Mouse (Mus musculus): ENCODE measurements at regions not wholly inside any gene's neighbourhood (a gene's known extent, or its start where the extent isn't known, plus 50 kb on each side); places are given as distances from the start of the nearest gene placed in this dataset.

DNA sequence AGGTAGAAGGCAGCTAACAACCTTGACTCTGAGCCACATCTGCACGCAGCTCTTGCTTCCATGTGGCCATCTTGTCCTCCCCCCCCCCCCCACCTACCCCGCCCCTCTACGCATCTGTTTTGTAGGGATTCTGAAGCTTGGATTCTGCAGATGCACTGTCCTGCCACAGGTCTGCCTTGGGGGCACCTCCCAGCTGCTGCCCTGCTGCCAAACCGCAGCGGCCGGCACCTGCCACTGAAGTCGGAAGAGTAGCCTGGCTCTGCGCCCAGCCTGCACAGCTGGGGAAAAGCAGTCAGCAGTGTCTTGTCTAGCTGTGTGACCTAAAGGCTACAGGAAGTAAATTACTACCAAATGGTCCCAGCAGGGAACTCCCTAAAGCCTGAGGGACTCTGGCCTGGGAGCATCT is 119.3 kb downstream of the Ddx1 start:
- H3K36me3 ChIP-seq (ENCODE audit: control insufficient read depth, insufficient read depth): no peaks in the 10 kb centered on the region
- no peak overlapping the region for H3K4me3 ChIP-seq (ENCODE audit: low read depth, low read length)
- H3K9ac ChIP-seq (ENCODE audit: low read depth, low read length): no peak overlapping the region
- H3K27ac ChIP-seq (ENCODE audit: low read depth, low read length): no peak overlapping the region
- no peak for ATAC-seq
- no peak for TF ChIP-seq CTCF (IDR thresholded peaks at IDR 0.05; ENCODE audit: low read depth)
- WGBS: 60% methylated on average over 8 of the region's 8 CpGs
- no peaks in the 10 kb centered on the region for H3K4me1 ChIP-seq (replicated peaks; ENCODE audit: control insufficient read depth, insufficient read depth, low read length)
- no peaks in the 10 kb centered on the region for H3K27me3 ChIP-seq (replicated peaks; ENCODE audit: control insufficient read depth, insufficient read depth, low read length)
- H3K9me3 ChIP-seq (ENCODE audit: control insufficient read depth): no peaks in the 10 kb centered on the region
- no peak overlapping the region for H3K4me2 ChIP-seq (replicated peaks; ENCODE audit: low read depth)

DNA sequence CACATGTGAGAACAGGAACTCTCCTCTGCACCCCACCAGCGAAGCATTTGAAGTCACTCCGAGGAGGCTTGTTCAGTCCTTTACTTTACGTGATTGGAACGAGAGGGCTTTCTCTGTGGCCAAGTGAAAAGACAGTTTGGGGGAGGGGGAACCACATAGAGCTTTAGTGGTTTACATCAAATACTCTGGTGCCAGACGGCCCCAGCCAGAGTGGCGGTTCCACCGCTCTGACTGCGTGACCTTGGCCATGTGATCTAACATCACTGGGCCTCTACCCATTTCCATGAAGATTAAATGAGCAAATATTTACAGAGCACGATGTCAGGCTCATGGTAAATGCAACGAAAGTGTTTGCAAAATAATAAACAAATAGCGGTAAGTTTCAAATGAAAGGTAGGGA is 121.6 kb downstream of the Ddx1 start:
- no peaks in the 10 kb centered on the region for H3K36me3 ChIP-seq (ENCODE audit: control insufficient read depth, insufficient read depth)
- no peaks in the 10 kb centered on the region for H3K4me1 ChIP-seq (replicated peaks; ENCODE audit: control insufficient read depth, insufficient read depth, low read length)
- H3K9ac ChIP-seq (ENCODE audit: low read depth, low read length): no peak overlapping the region
- no peak overlapping the region for H3K4me3 ChIP-seq (ENCODE audit: low read depth, low read length)
- WGBS: 54% methylated on average over 11 of the region's 11 CpGs
- no peak for ATAC-seq
- H3K27ac ChIP-seq (ENCODE audit: low read depth, low read length): no peak overlapping the region
- no peak overlapping the region for H3K4me2 ChIP-seq (replicated peaks; ENCODE audit: low read depth)
- no peak for TF ChIP-seq CTCF (IDR thresholded peaks at IDR 0.05; ENCODE audit: low read depth)
- H3K9me3 ChIP-seq (ENCODE audit: control insufficient read depth): no peaks in the 10 kb centered on the region
- no peaks in the 10 kb centered on the region for H3K27me3 ChIP-seq (replicated peaks; ENCODE audit: control insufficient read depth, insufficient read depth, low read length)

DNA sequence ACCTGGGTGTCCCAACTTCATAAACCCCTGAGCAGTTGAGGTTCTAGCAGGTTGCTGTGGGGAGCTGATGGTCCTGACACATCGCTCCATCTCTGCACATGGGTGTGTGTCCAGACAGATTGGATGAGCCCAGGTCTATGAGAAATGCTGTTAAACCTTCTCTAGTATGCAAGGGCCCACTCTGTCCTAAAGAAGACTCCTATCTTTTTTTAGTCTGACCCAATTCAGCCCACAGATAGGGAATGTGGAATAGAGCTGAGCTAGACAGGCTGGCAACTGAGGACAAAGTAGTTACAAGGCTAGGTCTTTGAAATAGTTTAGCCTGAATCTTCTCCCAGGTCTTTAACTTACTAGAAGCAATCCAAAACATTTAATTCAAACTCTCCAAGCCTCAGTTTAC is 124.0 kb downstream of the Ddx1 start:
- no peaks in the 10 kb centered on the region for H3K4me1 ChIP-seq (replicated peaks; ENCODE audit: control insufficient read depth, insufficient read depth, low read length)
- no peak for TF ChIP-seq CTCF (IDR thresholded peaks at IDR 0.05; ENCODE audit: low read depth)
- H3K27ac ChIP-seq (ENCODE audit: low read depth, low read length): no peak overlapping the region
- 91% methylated on average over 1 of the region's 1 CpGs for WGBS
- H3K9me3 ChIP-seq (ENCODE audit: control insufficient read depth): no peaks in the 10 kb centered on the region
- no peaks in the 10 kb centered on the region for H3K27me3 ChIP-seq (replicated peaks; ENCODE audit: control insufficient read depth, insufficient read depth, low read length)
- no peak for ATAC-seq
- H3K9ac ChIP-seq (ENCODE audit: low read depth, low read length): no peak overlapping the region
- H3K4me2 ChIP-seq (replicated peaks; ENCODE audit: low read depth): no peak overlapping the region
- H3K4me3 ChIP-seq (ENCODE audit: low read depth, low read length): no peak overlapping the region
- no peaks in the 10 kb centered on the region for H3K36me3 ChIP-seq (ENCODE audit: control insufficient read depth, insufficient read depth)

DNA sequence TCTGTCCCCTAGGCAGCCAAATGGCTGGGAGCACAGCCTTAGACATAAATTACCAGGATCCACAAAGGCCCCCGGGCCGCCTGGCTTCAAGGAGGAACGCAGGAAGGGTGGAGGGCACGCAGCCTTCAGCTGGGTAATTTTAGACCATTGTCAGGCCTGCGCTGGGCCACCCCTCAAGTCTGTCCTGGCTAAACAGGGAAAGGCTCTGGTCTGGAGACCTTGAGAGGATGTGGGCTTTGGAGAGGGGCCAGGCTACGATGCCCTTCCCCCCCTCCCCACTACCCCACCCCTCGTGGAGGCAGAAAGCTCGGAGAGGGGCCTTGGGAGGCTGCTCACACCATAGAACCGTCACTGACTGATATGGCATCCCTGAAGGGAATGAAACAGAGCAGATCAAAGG is 126.7 kb downstream of the Ddx1 start:
- H3K4me1 ChIP-seq (replicated peaks; ENCODE audit: control insufficient read depth, insufficient read depth, low read length): no peaks in the 10 kb centered on the region
- 53% methylated on average over 9 of the region's 9 CpGs for WGBS
- no peak for TF ChIP-seq CTCF (IDR thresholded peaks at IDR 0.05; ENCODE audit: low read depth)
- no peaks in the 10 kb centered on the region for H3K36me3 ChIP-seq (ENCODE audit: control insufficient read depth, insufficient read depth)
- no peak overlapping the region for H3K27ac ChIP-seq (ENCODE audit: low read depth, low read length)
- no peaks in the 10 kb centered on the region for H3K9me3 ChIP-seq (ENCODE audit: control insufficient read depth)
- no peak overlapping the region for H3K4me2 ChIP-seq (replicated peaks; ENCODE audit: low read depth)
- H3K27me3 ChIP-seq (replicated peaks; ENCODE audit: control insufficient read depth, insufficient read depth, low read length): no peaks in the 10 kb centered on the region
- H3K9ac ChIP-seq (ENCODE audit: low read depth, low read length): no peak overlapping the region
- ATAC-seq: no peak
- H3K4me3 ChIP-seq (ENCODE audit: low read depth, low read length): no peak overlapping the region

DNA sequence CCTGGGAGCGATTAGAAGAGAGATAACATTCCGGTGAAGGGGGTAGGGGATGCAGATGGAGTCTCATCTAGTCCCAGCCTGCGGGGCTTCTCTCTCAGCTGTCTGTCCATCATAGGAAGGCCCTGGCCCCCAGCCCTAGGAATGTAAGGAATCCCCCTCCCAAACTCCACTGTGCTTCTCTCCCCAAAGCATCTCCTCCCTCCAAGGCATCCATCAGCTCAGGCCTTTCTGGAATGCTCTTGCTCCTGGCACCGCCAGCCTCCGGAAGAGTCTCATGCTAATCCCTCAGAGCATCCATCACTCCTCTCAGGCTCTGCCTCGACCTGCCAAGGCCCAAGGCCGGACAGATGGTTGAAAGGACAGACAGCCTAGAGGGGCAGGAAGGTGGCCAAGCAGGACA is 128.4 kb downstream of the Ddx1 start:
- Histone ChIP-seq H3K9ac (ENCODE audit: low read depth, low read length) (no peak overlapping the region), H3K4me3 (ENCODE audit: low read depth, low read length) (no peak overlapping the region), H3K4me2 (replicated peaks; ENCODE audit: low read depth) (no peak overlapping the region), H3K9me3 (ENCODE audit: control insufficient read depth) (no peaks in the 10 kb centered on the region), H3K27ac (ENCODE audit: low read depth, low read length) (no peak overlapping the region), H3K27me3 (replicated peaks; ENCODE audit: control insufficient read depth, insufficient read depth, low read length) (no peaks in the 10 kb centered on the region), H3K36me3 (ENCODE audit: control insufficient read depth, insufficient read depth) (no peaks in the 10 kb centered on the region), H3K4me1 (replicated peaks; ENCODE audit: control insufficient read depth, insufficient read depth, low read length) (no peaks in the 10 kb centered on the region)
- no peak for TF ChIP-seq CTCF (IDR thresholded peaks at IDR 0.05; ENCODE audit: low read depth)
- 37% methylated on average over 7 of the region's 7 CpGs for WGBS
- ATAC-seq: no peak

DNA sequence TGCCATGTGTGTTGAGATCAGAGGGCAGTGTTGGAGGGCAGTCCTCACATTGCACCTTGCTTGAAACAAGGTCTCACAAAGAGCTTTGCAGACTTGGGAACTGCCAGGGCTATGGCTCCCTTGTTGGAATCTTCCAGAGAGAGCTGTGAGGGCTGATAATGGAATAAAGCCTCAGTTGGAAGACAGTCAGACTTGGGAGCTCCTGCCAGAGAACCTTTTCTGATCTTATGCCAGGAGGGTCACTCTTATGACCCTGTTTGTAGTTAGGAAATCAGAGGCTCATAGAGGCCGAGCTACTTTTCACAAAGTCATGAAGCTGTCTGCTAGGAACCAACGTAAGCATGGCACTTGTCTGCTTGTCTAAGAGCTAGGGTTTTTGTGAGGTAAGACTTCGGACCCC is 129.4 kb downstream of the Ddx1 start:
- Histone ChIP-seq H3K9ac (ENCODE audit: low read depth, low read length) (no peak overlapping the region), H3K36me3 (ENCODE audit: control insufficient read depth, insufficient read depth) (no peaks in the 10 kb centered on the region), H3K4me2 (replicated peaks; ENCODE audit: low read depth) (no peak overlapping the region), H3K4me1 (replicated peaks; ENCODE audit: control insufficient read depth, insufficient read depth, low read length) (no peaks in the 10 kb centered on the region), H3K27ac (ENCODE audit: low read depth, low read length) (no peak overlapping the region), H3K27me3 (replicated peaks; ENCODE audit: control insufficient read depth, insufficient read depth, low read length) (no peaks in the 10 kb centered on the region), H3K9me3 (ENCODE audit: control insufficient read depth) (no peaks in the 10 kb centered on the region), H3K4me3 (ENCODE audit: low read depth, low read length) (no peak overlapping the region)
- TF ChIP-seq CTCF (IDR thresholded peaks at IDR 0.05; ENCODE audit: low read depth): no peak
- WGBS: 86% methylated on average over 3 of the region's 3 CpGs
- no peak for ATAC-seq

DNA sequence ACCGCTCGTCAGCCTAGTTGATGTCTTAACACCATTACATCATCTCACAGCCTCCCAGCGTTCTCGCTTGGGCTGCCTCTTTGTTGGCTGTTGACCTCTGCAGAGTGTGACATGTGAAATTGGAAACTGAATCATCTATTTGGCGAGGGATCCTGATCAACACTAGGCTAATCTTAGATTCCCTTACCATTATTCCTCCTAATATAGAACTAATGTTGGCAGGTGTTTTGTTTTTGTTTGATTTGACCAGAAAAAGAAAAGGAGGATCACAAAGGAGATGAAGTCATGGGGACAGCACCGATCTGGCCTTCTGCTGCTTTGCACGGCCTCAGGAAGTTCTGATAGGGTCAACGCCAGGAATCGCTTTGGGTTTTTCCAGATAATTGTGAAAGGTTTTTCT is 131.0 kb downstream of the Ddx1 start:
- no peak overlapping the region for H3K4me2 ChIP-seq (replicated peaks; ENCODE audit: low read depth)
- TF ChIP-seq CTCF (IDR thresholded peaks at IDR 0.05; ENCODE audit: low read depth): no peak
- no peak for ATAC-seq
- no peaks in the 10 kb centered on the region for H3K36me3 ChIP-seq (ENCODE audit: control insufficient read depth, insufficient read depth)
- H3K4me1 ChIP-seq (replicated peaks; ENCODE audit: control insufficient read depth, insufficient read depth, low read length): no peaks in the 10 kb centered on the region
- no peaks in the 10 kb centered on the region for H3K9me3 ChIP-seq (ENCODE audit: control insufficient read depth)
- no peak overlapping the region for H3K4me3 ChIP-seq (ENCODE audit: low read depth, low read length)
- no peaks in the 10 kb centered on the region for H3K27me3 ChIP-seq (replicated peaks; ENCODE audit: control insufficient read depth, insufficient read depth, low read length)
- WGBS: 68% methylated on average over 9 of the region's 9 CpGs
- H3K9ac ChIP-seq (ENCODE audit: low read depth, low read length): no peak overlapping the region
- H3K27ac ChIP-seq (ENCODE audit: low read depth, low read length): no peak overlapping the region
